Mouse (Mus musculus) midbrain, embryonic 13.5 days (tissue): ENCODE results near the gene Anp32a. TPM values are rescaled to one million over a fixed set of nuclear protein-coding genes. Genes with fewer than 3 reads are reported as not detected.
A peak's percentile ranks its signal among the peaks of the same experiment; 100 is the strongest.

ENCODE experiments used
- ATAC-seq: fragments of 200-750 bp; cut with Nextera tagmentation; 2 replicates; pipeline ENCODE4 v1.8.0; 2017; ENCODE audit warnings: mild to moderate bottlenecking, moderate TSS enrichment, moderate library complexity
- H3K27ac ChIP-seq: fragments of 300-500 bp; sonication (generic); 2 replicates; pipeline ENCODE4 v1.5.1; 2015; ENCODE audit warnings: inconsistent platforms, mild to moderate bottlenecking, moderate library complexity
- H3K27me3 ChIP-seq: fragments of 300-500 bp; sonication (generic); 2 replicates; pipeline ENCODE4 v1.6.1; 2015; ENCODE audit warnings: mild to moderate bottlenecking, inconsistent platforms
- H3K36me3 ChIP-seq: fragments of 300-500 bp; sonication (generic); 2 replicates; pipeline ENCODE4 v1.6.1; 2015; ENCODE audit warnings: mild to moderate bottlenecking, inconsistent platforms
- H3K4me1 ChIP-seq: fragments of 300-500 bp; sonication (generic); replicated peaks from 2 replicates; pipeline ENCODE4 v1.6.1; 2015; ENCODE audit warnings: inconsistent platforms
- H3K4me2 ChIP-seq: fragments of 300-500 bp; sonication (generic); replicated peaks from 2 replicates; pipeline ENCODE4 v1.6.1; 2015; ENCODE audit warnings: moderate library complexity, mild to moderate bottlenecking, inconsistent platforms
- H3K4me3 ChIP-seq: fragments of 300-500 bp; sonication (generic); replicated peaks from 2 replicates; pipeline ENCODE4 v1.5.1; 2015; ENCODE audit warnings: mild to moderate bottlenecking, inconsistent platforms
- H3K9ac ChIP-seq: fragments of 300-500 bp; sonication (generic); replicated peaks from 2 replicates; pipeline ENCODE4 v1.6.1; 2015; ENCODE audit warnings: mild to moderate bottlenecking, inconsistent platforms
- H3K9me3 ChIP-seq: fragments of 300-500 bp; sonication (generic); 2 replicates; pipeline ENCODE4 v1.6.1; 2016; ENCODE audit warnings: mild to moderate bottlenecking, inconsistent platforms
- WGBS: fragments of 180-500 bp; shearing (Covaris S2); methylation state at CpG from one replicate; pipeline ENCODE4 v1.1.7; 2015; 5-methylcytosine and 5-hydroxymethylcytosine counted together
- polyA plus RNA-seq: library from polyadenylated mRNA; unstranded; fragments of >200 nt; fragmentation: Nextera tagmentation; extraction: Ambion mirVana; gene quantifications from 2 replicates; pipeline ENCODE4 v1.2.1, GENCODE M21; 2015

The Anp32a gene
- polyA plus RNA-seq, 1 experiment from 2014 or later: 175 TPM

DNA sequence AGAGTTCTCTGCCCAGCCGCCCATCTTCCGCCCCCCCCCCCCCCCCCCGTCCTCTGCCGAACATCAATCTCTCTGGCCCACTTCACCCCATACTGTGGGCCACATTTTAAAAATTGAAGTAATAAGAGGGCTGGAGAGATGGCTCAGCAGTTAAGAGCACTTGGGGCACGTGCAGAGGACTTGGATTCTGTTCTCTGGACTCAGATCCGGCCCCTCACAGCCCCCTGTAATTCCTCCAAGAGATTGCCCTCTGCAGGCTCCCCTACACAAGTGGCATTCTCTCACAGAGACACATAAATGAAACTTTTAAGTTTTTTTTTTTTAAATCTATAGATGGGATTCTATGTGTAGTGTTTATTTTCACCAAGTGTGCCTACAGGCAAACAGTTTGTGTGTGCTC is 23.1 kb downstream of the Anp32a start:
- H3K4me2 ChIP-seq: peak overlapping the region; percentile 66
- peak overlapping the region; percentile 64 for H3K9ac ChIP-seq
- ATAC-seq: no peak
- H3K27ac ChIP-seq: peak overlapping the region; percentile 77
- H3K36me3 ChIP-seq: peaks cover 7% of the 10 kb centered on the region; the same call in 1 of the 2 replicates
- WGBS: 4% methylated on average over 6 of the region's 6 CpGs
- peak overlapping the region; percentile 37; the same call in 1 of the 2 replicates for H3K4me3 ChIP-seq
- H3K4me1 ChIP-seq: peaks cover 82% of the 10 kb centered on the region
- H3K9me3 ChIP-seq: no peaks in the 10 kb centered on the region
- no peaks in the 10 kb centered on the region for H3K27me3 ChIP-seq

- Histone ChIP-seq H3K4me2 (no peak overlapping the region), H3K9ac (no peak overlapping the region), H3K4me3 (no peak overlapping the region), H3K27ac (no peak overlapping the region), H3K4me1 (peaks cover 88% of the 10 kb centered on the region), H3K9me3 (no peaks in the 10 kb centered on the region), H3K27me3 (no peaks in the 10 kb centered on the region), H3K36me3 (0 out of 2 replicates have a peak, but pooled peaks cover under 1% of the 10 kb centered on the region)
- ATAC-seq: no peak
- 42% methylated on average over 7 of the region's 7 CpGs for WGBS
These were observed 23.7 kb downstream of the Anp32a start for GRCm38 (mm10) chr9:62364831-62365230.

DNA sequence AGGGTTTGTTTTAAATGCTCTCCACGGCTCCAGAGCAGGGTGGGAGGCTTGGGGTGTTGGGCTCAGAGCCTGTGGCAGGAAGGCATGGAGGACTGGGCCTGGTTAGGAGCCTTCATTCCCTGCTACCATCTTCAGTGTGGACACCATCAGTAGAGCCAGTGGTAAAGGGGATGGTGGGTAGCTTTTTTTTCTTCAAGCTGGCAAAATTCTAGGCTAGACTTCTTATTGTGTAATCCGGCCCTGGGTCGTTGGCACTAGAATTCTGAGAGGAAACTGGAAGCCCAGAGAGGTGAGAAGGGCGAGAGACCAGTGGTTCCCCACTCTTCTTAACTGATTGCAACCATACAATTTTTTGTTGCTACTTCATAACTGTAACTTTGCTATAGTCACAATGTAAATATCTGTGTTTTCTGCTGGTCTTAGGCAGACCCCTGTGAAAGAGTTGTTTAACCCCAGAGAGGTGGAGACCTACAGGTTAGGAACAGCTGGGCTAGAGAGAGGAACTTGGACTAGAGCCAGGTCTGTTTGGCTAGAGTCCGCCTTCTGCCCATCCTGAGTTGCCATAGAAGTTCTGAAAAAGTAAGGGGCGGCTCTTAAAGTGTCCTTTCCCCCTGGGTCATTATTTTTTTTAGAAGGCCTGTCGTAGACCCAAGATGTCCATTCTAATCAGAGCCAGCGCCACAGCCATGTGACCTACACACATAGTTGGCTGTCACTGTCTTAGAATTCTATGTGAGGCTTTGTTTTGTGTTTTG is 24.4 kb downstream of the Anp32a start:
- WGBS: 71% methylated on average over 8 of the region's 8 CpGs

DNA sequence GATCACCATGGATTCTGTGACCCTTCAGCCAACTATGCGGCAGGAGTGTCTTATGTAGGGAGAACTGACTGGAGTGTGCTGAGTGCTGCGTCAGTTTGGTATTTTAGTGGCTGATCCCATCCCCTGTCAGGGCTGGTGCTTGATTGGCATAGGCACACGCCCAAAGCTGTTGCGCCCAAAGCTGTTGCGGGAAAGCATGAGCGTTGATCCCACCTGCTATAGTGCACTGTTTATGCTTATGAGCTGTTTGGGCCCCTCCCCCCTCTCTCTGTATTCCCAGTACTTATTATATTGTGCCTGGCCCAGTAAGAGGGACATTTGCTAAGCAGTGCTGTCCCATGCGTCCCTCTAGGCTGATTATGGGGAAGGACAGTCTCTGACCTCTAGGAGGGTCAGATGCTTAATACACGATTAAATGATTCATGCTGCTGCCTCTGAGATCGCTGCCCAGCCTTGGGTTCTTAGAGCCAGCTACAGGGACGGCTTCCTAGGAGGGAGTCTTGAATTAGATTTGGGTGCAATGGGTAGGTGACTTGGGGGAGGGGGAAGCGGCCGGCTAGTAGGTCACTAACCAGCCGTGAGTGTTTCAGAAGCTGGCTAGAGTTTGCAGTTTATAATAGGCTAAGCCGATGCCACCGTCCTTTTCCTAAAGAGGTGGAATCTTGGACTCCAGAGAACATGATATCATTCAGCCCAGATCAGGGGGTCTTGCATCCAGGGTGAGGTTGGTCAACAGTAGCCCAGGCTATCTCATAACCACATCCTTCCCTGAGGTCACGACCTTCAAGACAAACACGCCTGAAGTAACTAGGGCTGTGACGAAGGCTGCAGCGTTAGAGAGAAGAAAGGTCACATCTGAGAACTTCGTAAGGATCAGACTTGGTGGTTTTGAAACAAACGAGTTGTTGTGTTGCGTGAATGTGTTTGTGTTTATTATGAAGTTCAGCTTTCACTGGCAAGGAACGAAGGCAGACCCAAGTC is 25.7 kb downstream of the Anp32a start:
- Histone ChIP-seq H3K9me3 (no peaks in the 10 kb centered on the region), H3K4me1 (peaks cover 90% of the 10 kb centered on the region), H3K27me3 (no peaks in the 10 kb centered on the region), H3K4me3 (no peak overlapping the region), H3K27ac (0 out of 2 replicates have a peak overlapping the region, but pooled peaks have one; percentile 47), H3K36me3 (peaks cover 1% of the 10 kb centered on the region; the same call in 1 of the 2 replicates), H3K4me2 (peak overlapping the region; percentile 9; the same call in 1 of the 2 replicates), H3K9ac (0 out of 2 replicates have a peak overlapping the region, but pooled peaks have one; percentile 19)
- 49% methylated on average over 23 of the region's 23 CpGs for WGBS
- ATAC-seq: no peak

More for the DNA sequence above, 24.4 kb downstream of the Anp32a start:
- no peak for ATAC-seq
- Histone ChIP-seq H3K27me3 (no peaks in the 10 kb centered on the region), H3K27ac (no peak overlapping the region), H3K4me3 (no peak overlapping the region), H3K4me1 (peaks cover 93% of the 10 kb centered on the region), H3K4me2 (no peak overlapping the region), H3K36me3 (no peaks in the 10 kb centered on the region), H3K9ac (no peak overlapping the region), H3K9me3 (no peaks in the 10 kb centered on the region)

DNA sequence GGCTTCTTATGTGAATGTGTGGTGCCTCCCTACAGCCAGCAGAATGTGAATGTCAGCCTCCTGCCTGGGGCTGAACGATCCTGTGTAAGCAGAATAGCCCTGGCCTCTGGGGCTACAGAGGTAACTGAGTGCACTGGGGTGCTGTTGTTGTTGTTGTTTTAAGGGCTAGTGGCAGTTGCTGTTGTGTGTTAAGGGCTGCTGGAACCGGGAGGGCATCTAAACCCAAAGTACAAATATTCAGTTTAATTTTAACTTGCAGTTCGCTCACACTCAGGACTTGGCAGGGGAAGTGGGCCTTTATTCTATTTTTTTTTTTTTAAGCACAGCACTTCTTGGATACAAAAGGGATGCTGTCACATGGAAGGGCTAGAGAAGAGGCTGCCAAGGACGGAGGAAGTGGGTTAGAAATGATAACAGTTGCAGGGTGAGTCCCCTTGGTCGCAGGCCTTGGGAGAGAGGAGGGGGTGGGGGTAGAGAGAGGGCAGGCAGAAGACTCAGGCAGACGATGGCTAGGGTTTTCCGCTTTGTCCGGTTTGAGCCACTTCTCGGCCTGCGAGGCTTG is 26.5 kb downstream of the Anp32a start:
- WGBS: 58% methylated on average over 10 of the region's 10 CpGs
- 0 out of 2 replicates have a peak overlapping the region, but pooled peaks have one; percentile 47 for H3K27ac ChIP-seq

GRCm38 (mm10) chr9:62368256-62368905 is 27.3 kb downstream of the Anp32a start:
- Histone ChIP-seq H3K27me3 (no peaks in the 10 kb centered on the region), H3K9ac (no peak overlapping the region), H3K4me1 (peaks cover 83% of the 10 kb centered on the region), H3K9me3 (no peaks in the 10 kb centered on the region), H3K4me2 (no peak overlapping the region), H3K36me3 (peaks cover 16% of the 10 kb centered on the region), H3K4me3 (no peak overlapping the region), H3K27ac (no peak overlapping the region)
- no peak for ATAC-seq
- WGBS: 80% methylated on average over 6 of the region's 6 CpGs

More for the DNA sequence above, 26.5 kb downstream of the Anp32a start:
- no peaks in the 10 kb centered on the region for H3K27me3 ChIP-seq
- no peaks in the 10 kb centered on the region for H3K9me3 ChIP-seq
- H3K36me3 ChIP-seq: peaks cover 10% of the 10 kb centered on the region
- H3K4me1 ChIP-seq: peaks cover 91% of the 10 kb centered on the region
- no peak overlapping the region for H3K4me2 ChIP-seq
- H3K4me3 ChIP-seq: no peak overlapping the region
- H3K9ac ChIP-seq: 0 out of 2 replicates have a peak overlapping the region, but pooled peaks have one; percentile 7
- no peak for ATAC-seq

DNA sequence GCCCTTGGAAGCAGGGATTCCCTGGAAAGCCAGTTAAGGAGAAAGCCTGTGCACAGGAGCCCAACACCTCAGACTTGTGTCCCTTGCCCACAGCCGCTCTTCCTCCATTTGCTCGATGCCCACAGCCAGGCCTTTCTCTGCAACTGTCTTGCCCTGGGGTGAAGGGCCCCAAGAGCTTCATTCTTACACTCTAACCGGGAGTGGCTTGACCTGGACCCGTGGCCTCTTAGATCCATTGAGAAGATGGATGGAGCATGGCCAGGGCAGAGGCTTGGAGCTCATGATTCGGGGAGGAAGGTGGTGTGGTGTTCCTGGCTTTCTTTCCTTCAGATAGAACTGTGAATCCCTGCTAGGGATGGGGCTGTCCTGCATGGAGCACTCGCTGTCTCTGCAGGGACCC is 28.1 kb downstream of the Anp32a start:
- no peaks in the 10 kb centered on the region for H3K27me3 ChIP-seq
- no peaks in the 10 kb centered on the region for H3K9me3 ChIP-seq
- peaks cover 24% of the 10 kb centered on the region for H3K36me3 ChIP-seq
- WGBS: 81% methylated on average over 6 of the region's 6 CpGs
- H3K4me3 ChIP-seq: no peak overlapping the region
- no peak for ATAC-seq
- no peak overlapping the region for H3K4me2 ChIP-seq
- H3K27ac ChIP-seq: no peak overlapping the region
- H3K4me1 ChIP-seq: peaks cover 75% of the 10 kb centered on the region
- H3K9ac ChIP-seq: no peak overlapping the region

DNA sequence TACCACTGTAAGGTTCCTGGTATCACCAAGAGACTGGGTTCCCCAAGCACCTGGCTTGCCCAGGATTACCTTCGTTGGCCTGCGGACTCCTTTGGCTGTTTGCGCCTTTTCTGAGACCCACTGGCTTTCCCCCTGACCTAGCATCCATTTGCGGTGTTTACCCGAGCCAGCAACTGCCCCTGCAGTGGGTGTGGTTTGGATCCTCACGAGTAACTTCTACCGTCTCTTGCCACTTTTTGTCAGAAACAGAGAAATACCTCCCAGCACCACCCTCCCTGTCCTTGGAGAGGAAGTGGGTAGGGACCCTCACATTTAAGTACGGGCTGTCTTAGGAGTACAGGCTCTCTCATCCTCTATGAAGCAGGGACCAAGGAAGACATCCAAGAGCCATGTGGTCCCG is 29.1 kb downstream of the Anp32a start:
- no peak for ATAC-seq
- Histone ChIP-seq H3K4me3 (no peak overlapping the region), H3K36me3 (peaks cover 33% of the 10 kb centered on the region), H3K27ac (no peak overlapping the region), H3K9me3 (no peaks in the 10 kb centered on the region), H3K4me1 (peaks cover 65% of the 10 kb centered on the region), H3K27me3 (no peaks in the 10 kb centered on the region), H3K9ac (no peak overlapping the region), H3K4me2 (no peak overlapping the region)
- 76% methylated on average over 9 of the region's 9 CpGs for WGBS

DNA sequence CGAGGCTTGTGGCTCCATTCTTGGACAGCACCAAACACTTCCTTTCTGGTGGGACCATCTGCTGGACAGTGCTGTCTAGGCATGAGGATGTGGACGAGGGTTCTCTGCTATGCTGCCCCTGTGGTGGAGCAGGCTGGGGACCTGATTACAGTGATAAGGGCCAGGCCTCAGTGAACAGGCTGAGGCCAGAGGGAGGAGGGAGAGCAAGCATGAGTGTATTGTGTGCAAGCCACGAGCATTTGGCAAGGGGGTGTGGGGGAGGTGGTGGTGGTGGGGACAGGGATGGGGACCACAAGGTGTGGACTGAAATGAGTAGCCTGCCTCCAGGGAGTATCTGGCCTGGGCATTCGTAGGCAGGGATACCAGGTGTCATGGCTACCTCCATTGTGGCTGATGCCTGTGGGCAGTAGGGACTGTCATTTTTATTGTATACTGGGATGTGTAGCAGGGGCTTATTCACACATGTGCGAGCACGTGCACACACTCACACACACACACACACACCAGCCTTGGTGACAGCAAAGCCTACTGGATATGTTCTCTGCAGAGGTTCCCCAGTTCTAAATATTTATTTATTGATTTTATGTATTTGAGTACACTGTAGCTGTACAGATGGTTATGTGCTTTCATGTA is 29.7 kb downstream of the Anp32a start:
- peaks cover 39% of the 10 kb centered on the region for H3K36me3 ChIP-seq
- no peak overlapping the region for H3K27ac ChIP-seq
- no peak overlapping the region for H3K9ac ChIP-seq
- 76% methylated on average over 6 of the region's 6 CpGs for WGBS
- peaks cover 59% of the 10 kb centered on the region for H3K4me1 ChIP-seq
- H3K4me2 ChIP-seq: no peak overlapping the region
- no peaks in the 10 kb centered on the region for H3K9me3 ChIP-seq
- no peaks in the 10 kb centered on the region for H3K27me3 ChIP-seq
- no peak overlapping the region for H3K4me3 ChIP-seq
- ATAC-seq: no peak

DNA sequence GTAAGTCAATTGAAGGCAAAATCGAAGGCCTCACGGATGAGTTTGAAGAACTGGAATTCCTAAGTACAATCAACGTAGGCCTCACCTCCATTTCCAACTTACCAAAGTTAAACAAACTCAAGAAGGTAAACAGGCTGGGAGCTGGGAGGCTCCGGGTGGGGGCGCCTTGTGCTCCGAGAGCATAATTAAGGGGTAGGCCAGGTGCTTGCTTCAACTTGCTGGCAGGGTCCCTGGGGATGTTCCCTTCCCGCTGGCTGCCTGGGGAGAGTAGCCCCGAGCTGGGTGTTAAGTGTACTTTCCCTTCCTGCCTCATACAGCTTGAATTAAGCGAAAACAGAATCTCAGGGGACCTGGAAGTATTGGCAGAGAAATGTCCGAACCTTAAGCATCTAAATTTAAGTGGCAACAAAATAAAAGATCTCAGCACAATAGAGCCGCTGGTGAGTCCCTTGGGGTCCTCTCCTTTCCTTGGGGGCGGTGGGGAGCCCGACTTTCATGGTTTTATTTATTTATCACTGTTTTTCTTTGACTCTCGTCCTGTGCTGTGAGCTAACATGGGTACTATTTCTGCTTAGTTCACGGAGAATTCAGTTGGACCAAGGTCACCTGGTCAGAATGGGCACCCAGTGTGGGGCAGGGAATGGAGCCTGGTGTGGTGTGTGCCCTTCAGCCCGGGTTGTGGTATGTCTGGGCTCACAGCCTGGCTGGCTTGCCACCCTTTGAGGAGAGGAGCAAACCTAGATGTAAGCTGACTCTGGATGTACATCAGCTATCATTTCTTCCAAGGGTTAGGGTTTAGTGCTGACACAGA is 30.9 kb downstream of the Anp32a start:
- no peak overlapping the region for H3K27ac ChIP-seq
- no peak overlapping the region for H3K9ac ChIP-seq
- 82% methylated on average over 16 of the region's 16 CpGs for WGBS
- H3K4me3 ChIP-seq: no peak overlapping the region
- peaks cover 51% of the 10 kb centered on the region for H3K36me3 ChIP-seq
- H3K4me1 ChIP-seq: peaks cover 47% of the 10 kb centered on the region
- no peaks in the 10 kb centered on the region for H3K27me3 ChIP-seq
- no peak overlapping the region for H3K4me2 ChIP-seq
- no peak for ATAC-seq
- H3K9me3 ChIP-seq: no peaks in the 10 kb centered on the region
